Mouse (Mus musculus) colon, adult 2 months (tissue): ENCODE results near the gene Csf3r. TPM values are rescaled to one million over a fixed set of nuclear protein-coding genes. Genes with fewer than 3 reads are reported as not detected.

ENCODE experiments used
- polyA plus RNA-seq: library from polyadenylated mRNA; depleted of rRNA; stranded (reverse); fragments of >200 nt; gene quantifications from 2 replicates; pipeline ENCODE4 v1.2.3, GENCODE M21; 2012; rRNA removed

Csf3r gene
- polyA plus RNA-seq = 1.7 TPM in 2 replicates

GRCm38 (mm10) chr4:126024303-126024900, at the start of gene Csf3r:
TSS of gene Csf3r (plus strand) at chr4:126024550.

GRCm38 (mm10) chr4:126046851-126047585, 22.7 kb downstream of the Csf3r start, which contains the start of gene Mrps15:
TSS of gene Mrps15 (plus strand) at chr4:126046925.

GRCm38 (mm10) chr4:126058134-126058996, 34.0 kb downstream of the Csf3r start, which contains the start of gene Oscp1:
TSS of gene Oscp1 (plus strand) at chr4:126058565.

Other genes with a start within 250 kb of the Csf3r start
- gene Mrps15, start 22.4 kb downstream of the Csf3r start, polyA plus RNA-seq = 78.9 and 79.6 TPM in 2 replicates
- 1.3 and 1.9 TPM in 2 replicates for gene Oscp1, start 34.0 kb downstream of the Csf3r start, polyA plus RNA-seq
- gene Lsm10, start 72.1 kb downstream of the Csf3r start, polyA plus RNA-seq = 21.2 and 25.2 TPM in 2 replicates
- gene Stk40, start 79.4 kb downstream of the Csf3r start, polyA plus RNA-seq = 36.5 and 38.8 TPM in 2 replicates
- 78.9 and 83.2 TPM in 2 replicates for gene Eva1b, start 123.2 kb downstream of the Csf3r start, polyA plus RNA-seq
- gene Sh3d21, start 138.9 kb downstream of the Csf3r start, polyA plus RNA-seq = 19.7 and 25.5 TPM in 2 replicates
- 31.9 and 36.5 TPM in 2 replicates for gene Thrap3, start 178.2 kb downstream of the Csf3r start, polyA plus RNA-seq
- 62.3 and 63.5 TPM in 2 replicates for gene Map7d1, start 231.8 kb downstream of the Csf3r start, polyA plus RNA-seq
- 30.9 and 35.9 TPM in 2 replicates for gene Trappc3, start 237.8 kb downstream of the Csf3r start, polyA plus RNA-seq